Mouse (Mus musculus) lung, postnatal 0 days (tissue): ENCODE measurements around the gene Nat8f2. TPM values are rescaled to one million over a fixed set of nuclear protein-coding genes. Genes with fewer than 3 reads are reported as not detected.
"Not testable (repeated sequence)": the region's sequence is repeated elsewhere in the genome, so short reads cannot be mapped to it uniquely, and the experiment has no call there.

Experiments used
- ATAC-seq: fragments of 200-750 bp; cut with Nextera tagmentation; 2 replicates; pipeline ENCODE4 v1.8.0; 2017; ENCODE audit warnings: moderate library complexity
- DNase-seq: peaks from one replicate; pipeline ENCODE4 v3.0.0-alpha.2; 2016; ENCODE audit warnings: low spot score
- H3K27ac ChIP-seq: fragments of 300-500 bp; sonication (generic); 2 replicates; pipeline ENCODE4 v1.5.1; 2014; ENCODE audit warnings: antibody characterized with exemption, mild to moderate bottlenecking, low read length, mixed read lengths
- H3K27me3 ChIP-seq: fragments of 300-500 bp; sonication (generic); replicated peaks from 2 replicates; pipeline ENCODE4 v1.6.1; 2014; ENCODE audit warnings: low read length, mixed read lengths; ENCODE audit not compliant: insufficient read depth
- H3K36me3 ChIP-seq: fragments of 300-500 bp; sonication (generic); 2 replicates; pipeline ENCODE4 v1.6.1; 2014; ENCODE audit warnings: low read length, mixed read lengths; ENCODE audit not compliant: insufficient read depth
- H3K4me1 ChIP-seq: fragments of 300-500 bp; sonication (generic); 2 replicates; pipeline ENCODE4 v1.6.1; 2014; ENCODE audit warnings: antibody characterized with exemption, low read depth, low read length, mixed read lengths; ENCODE audit not compliant: insufficient read depth
- H3K4me2 ChIP-seq: fragments of 300-500 bp; sonication (generic); replicated peaks from 2 replicates; pipeline ENCODE4 v1.6.1; 2014; ENCODE audit warnings: low read depth, mild to moderate bottlenecking, low read length, moderate library complexity, mixed read lengths
- H3K4me3 ChIP-seq: fragments of 300-500 bp; sonication (generic); 2 replicates; pipeline ENCODE4 v1.5.1; 2014; ENCODE audit warnings: low read depth, low read length
- H3K9ac ChIP-seq: fragments of 300-500 bp; sonication (generic); replicated peaks from 2 replicates; pipeline ENCODE4 v1.6.1; 2014; ENCODE audit warnings: low read depth, mild to moderate bottlenecking
- H3K9me3 ChIP-seq: fragments of 300-500 bp; sonication (generic); 2 replicates; pipeline ENCODE4 v1.6.1; 2016; ENCODE audit warnings: low read length, mixed read lengths
- CTCF ChIP-seq: IDR thresholded peaks from 2 replicates; pipeline ENCODE4 v1.5.1; 2016; ENCODE audit warnings: antibody characterized with exemption, mild to moderate bottlenecking
- EP300 ChIP-seq: IDR thresholded peaks from 2 replicates; pipeline ENCODE4 v1.6.1; 2016; ENCODE audit warnings: antibody characterized with exemption, mild to moderate bottlenecking, control low read depth
- WGBS: fragments of 180-500 bp; shearing (Covaris S2); extraction: QIAGEN DNeasy Blood & Tissue Kit; methylation state at CpG from one replicate; pipeline ENCODE4 v1.1.7; 2014; 5-methylcytosine and 5-hydroxymethylcytosine counted together
- polyA plus RNA-seq: library from polyadenylated mRNA; unstranded; fragments of >200 nt; fragmentation: Nextera tagmentation; extraction: Ambion mirVana; gene quantifications from 2 replicates; pipeline ENCODE4 v1.2.1, GENCODE M21; 2015

Nat8f2 gene
- polyA plus RNA-seq, 1 experiment from 2014 or later: not detected

GRCm38 (mm10) chr6:85851062-85851773, 17.7 kb downstream of the Nat8f2 start:
- ATAC-seq: no peak
- H3K9me3 ChIP-seq: no peaks in the 10 kb centered on the region

GRCm38 (mm10) chr6:85849240-85849639, 19.7 kb downstream of the Nat8f2 start:
- WGBS: 19% methylated on average over 2 of the region's 2 CpGs
- no peak for ATAC-seq
- Histone ChIP-seq H3K27me3 (no peaks in the 10 kb centered on the region), H3K27ac (no peak overlapping the region), H3K4me1 (no peaks in the 10 kb centered on the region), H3K36me3 (no peaks in the 10 kb centered on the region), H3K4me2 (no peak overlapping the region), H3K4me3 (no peak overlapping the region), H3K9me3 (no peaks in the 10 kb centered on the region), H3K9ac (no peak overlapping the region)
- TF ChIP-seq CTCF (no peak), EP300 (no peak)
- DNase-seq: no peak

More at GRCm38 (mm10) chr6:85851062-85851773, 17.7 kb downstream of the Nat8f2 start:
- H3K27ac ChIP-seq: no peak overlapping the region
- H3K4me2 ChIP-seq: no peak overlapping the region
- no peak overlapping the region for H3K4me3 ChIP-seq
- no peaks in the 10 kb centered on the region for H3K4me1 ChIP-seq
- WGBS: 82% methylated on average over 7 of the region's 7 CpGs
- no peaks in the 10 kb centered on the region for H3K36me3 ChIP-seq
- no peak for TF ChIP-seq CTCF
- TF ChIP-seq EP300: no peak
- H3K9ac ChIP-seq: no peak overlapping the region
- DNase-seq: no peak
- no peaks in the 10 kb centered on the region for H3K27me3 ChIP-seq

GRCm38 (mm10) chr6:85848140-85848539, 20.8 kb downstream of the Nat8f2 start:
- H3K4me1 ChIP-seq: no peaks in the 10 kb centered on the region
- no peak overlapping the region for H3K27ac ChIP-seq
- H3K36me3 ChIP-seq: no peaks in the 10 kb centered on the region
- WGBS: 77% methylated on average over 4 of the region's 4 CpGs
- no peak for TF ChIP-seq EP300
- TF ChIP-seq CTCF: no peak
- H3K4me3 ChIP-seq: no peak overlapping the region
- H3K9me3 ChIP-seq: no peaks in the 10 kb centered on the region
- ATAC-seq: no peak
- H3K9ac ChIP-seq: no peak overlapping the region
- no peak overlapping the region for H3K4me2 ChIP-seq
- no peaks in the 10 kb centered on the region for H3K27me3 ChIP-seq
- no peak for DNase-seq

- no peaks in the 10 kb centered on the region for H3K27me3 ChIP-seq
- no peak overlapping the region for H3K9ac ChIP-seq
- no peaks in the 10 kb centered on the region for H3K4me1 ChIP-seq
- DNase-seq (no peak), ATAC-seq (no peak)
- 16% methylated on average over 1 of the region's 1 CpGs for WGBS
- H3K4me3 ChIP-seq: no peak overlapping the region
- H3K36me3 ChIP-seq: no peaks in the 10 kb centered on the region
- no peaks in the 10 kb centered on the region for H3K9me3 ChIP-seq
- no peak overlapping the region for H3K4me2 ChIP-seq
- TF ChIP-seq EP300: no peak
- no peak for TF ChIP-seq CTCF
- no peak overlapping the region for H3K27ac ChIP-seq
Measured at GRCm38 (mm10) chr6:85846921-85847320, 22.0 kb downstream of the Nat8f2 start.

GRCm38 (mm10) chr6:85843677-85844458, 25.1 kb downstream of the Nat8f2 start:
- not testable (repeated sequence) for H3K9ac ChIP-seq, ATAC-seq, H3K36me3 ChIP-seq, H3K4me3 ChIP-seq, H3K9me3 ChIP-seq, H3K4me1 ChIP-seq, H3K27me3 ChIP-seq, H3K27ac ChIP-seq, DNase-seq, H3K4me2 ChIP-seq
- WGBS: 84% methylated on average over 19 of the region's 25 CpGs

GRCm38 (mm10) chr6:85839982-85840381, 29.0 kb downstream of the Nat8f2 start:
- WGBS: 44% methylated on average over 4 of the region's 4 CpGs
- no peak for ATAC-seq
- DNase-seq: no peak

More at GRCm38 (mm10) chr6:85839982-85840381, 29.0 kb downstream of the Nat8f2 start:
- Histone ChIP-seq H3K27ac (no peak overlapping the region), H3K4me2 (no peak overlapping the region), H3K9me3 (no peaks in the 10 kb centered on the region), H3K27me3 (no peaks in the 10 kb centered on the region), H3K9ac (no peak overlapping the region), H3K4me1 (no peaks in the 10 kb centered on the region), H3K36me3 (no peaks in the 10 kb centered on the region), H3K4me3 (no peak overlapping the region)
- TF ChIP-seq EP300 (no peak), CTCF (no peak)
